Mouse (Mus musculus) urinary bladder, adult 18-20 months (tissue): Measurements from ENCODE around the gene Tns3.

Experiments
- DNase-seq, 2 experiments: peaks; one replicate each; pipeline ENCODE4 v3.0.0; 2022; ENCODE audit warnings: low spot score in 2 of 2, mixed read lengths in 2 of 2

Gene Tns3

DNA sequence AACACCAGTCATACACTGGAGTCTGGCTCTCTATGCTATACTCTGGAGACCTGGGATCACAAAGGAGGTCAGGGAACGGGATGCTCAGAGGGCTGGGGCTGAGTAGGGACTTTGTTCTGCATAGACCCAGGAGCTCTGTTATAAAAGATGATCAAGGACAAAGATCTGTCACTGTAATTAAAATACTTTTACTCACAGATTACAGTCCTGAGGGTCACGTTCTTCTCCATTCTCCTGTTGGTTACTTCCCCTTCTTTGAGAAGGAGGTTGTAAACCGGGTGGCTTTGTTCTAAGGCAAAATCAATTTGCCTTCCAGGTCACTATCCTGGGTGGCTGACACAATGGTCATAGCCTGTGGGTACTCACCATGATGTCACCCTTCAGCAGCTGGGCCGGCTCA lies 133.8 kb downstream of the Tns3 start:
- no peak for DNase-seq

GRCm38 (mm10) chr11:8530036-8530435 lies 134.3 kb downstream of the Tns3 start:
- no peak for DNase-seq

DNA sequence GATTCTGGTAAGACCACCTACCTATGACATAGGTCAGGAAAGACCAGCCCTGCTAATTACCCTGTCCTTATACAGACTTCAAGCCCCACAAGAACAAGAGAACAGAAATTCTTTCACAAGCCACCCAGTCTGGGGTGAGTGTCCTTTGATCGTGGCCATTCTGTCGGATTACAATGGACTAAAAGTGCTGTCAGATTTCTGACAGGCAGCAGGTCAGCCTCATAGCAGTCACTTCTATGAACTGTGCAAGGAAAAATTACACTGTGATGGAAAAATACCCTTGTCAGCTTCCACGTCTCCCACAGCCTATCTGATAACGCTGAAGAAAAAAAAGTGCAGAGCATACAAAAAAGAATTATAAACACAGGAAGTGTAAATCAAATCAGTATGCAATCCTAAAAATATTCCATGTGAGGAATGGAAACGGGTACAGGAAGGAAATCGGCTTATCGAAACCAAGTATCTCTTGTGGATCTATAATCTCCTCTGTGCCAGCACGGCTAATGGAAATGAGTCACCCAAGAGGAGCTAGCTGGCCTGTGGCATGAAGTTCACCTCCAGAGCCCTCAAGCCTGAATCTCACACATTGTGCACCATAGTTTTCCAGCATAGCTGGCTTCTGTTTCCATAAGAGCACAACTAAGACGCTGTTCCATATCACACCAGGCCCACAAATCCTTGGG lies 138.7 kb downstream of the Tns3 start:
- DNase-seq = no peak

DNA sequence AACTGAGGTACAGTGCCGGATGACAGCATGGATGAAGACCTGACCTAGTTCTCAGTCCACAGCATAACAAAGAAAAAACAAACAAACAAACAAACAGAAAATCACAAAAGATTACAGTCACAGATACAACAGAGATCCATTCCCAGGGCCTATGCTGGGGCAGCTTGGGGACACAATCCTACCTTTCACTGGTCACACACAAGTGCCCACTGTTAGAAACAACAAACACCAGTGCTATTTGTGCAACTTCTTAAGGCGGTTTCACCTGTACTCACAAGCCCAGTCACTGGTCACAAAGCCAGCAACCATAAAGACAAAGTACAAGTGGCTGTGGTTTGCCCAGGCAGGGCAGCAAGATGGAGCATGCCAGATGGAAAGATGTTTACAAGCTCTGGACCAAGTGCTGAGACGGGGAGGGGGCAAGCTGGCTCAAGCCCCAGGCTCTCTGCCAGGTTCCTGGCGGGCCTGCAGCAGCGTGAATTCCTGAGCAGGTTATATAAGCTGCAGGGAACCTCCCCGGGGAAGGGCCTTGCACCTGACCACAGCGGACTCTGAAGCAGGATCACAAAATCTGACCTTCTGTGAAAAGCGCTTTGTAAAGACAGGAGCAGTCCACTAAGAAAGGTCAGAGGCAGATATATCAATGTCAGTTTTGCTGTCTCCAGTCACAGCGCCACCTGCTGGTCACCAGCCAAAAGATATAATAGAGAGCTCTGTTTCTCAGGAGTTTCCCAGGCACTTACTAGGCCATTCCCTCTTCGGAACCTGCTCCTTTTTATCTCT lies 140.8 kb downstream of the Tns3 start:
- DNase-seq = peak; percentile 80 to 91

- DNase-seq = no peak
These were observed 150.7 kb downstream of the Tns3 start for GRCm38 (mm10) chr11:8513359-8514253.

- no peak for DNase-seq
These were observed 154.0 kb downstream of the Tns3 start for GRCm38 (mm10) chr11:8510294-8510693.

GRCm38 (mm10) chr11:8509614-8510013 lies 154.7 kb downstream of the Tns3 start:
- no peak for DNase-seq

DNA sequence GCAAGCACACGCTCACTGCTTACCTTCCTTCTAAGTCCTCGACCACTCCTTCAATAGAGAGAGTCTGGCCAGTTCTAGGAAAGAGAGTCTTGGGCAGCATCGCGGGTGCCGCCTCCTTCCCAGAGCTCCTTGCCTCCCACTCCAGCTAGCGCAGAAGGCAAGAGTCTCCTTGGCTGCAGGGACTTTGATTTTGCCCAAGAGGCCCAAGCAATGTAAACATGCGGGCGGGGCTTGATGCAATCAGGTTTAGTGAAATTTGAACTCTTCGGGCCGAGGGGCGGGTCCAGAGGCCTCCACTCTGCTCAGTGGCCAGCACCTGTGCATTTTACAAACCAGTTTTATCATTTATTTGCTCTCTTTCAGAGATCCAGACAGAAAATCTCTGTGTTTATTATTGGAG lies 160.6 kb downstream of the Tns3 start:
- peak; percentile 71 to 80 for DNase-seq

- no peak for DNase-seq
These were observed 163.5 kb downstream of the Tns3 start for GRCm38 (mm10) chr11:8500855-8501254.

GRCm38 (mm10) chr11:8497136-8497535 lies 167.2 kb downstream of the Tns3 start:
- DNase-seq = no peak

GRCm38 (mm10) chr11:8496686-8497085 lies 167.6 kb downstream of the Tns3 start:
- DNase-seq = no peak

DNA sequence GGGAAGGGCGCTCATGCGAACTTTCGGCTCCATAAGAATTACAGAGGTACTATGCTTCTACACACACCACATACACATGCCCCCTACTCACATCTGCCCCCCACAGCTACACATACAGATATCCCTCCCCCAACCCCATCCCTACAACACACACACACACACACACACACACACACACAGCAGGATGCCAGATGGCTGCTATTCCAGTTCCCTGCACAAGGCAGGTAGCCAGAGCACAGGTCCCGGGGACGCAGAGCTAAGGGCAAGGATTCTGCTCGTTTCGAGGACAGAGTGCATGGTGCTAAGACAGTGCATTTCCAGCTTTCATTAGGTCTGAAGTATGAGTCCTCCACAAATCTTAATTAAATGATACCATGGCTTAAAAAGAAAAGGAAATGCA lies 168.5 kb downstream of the Tns3 start:
- no peak for DNase-seq

- DNase-seq = no peak
These were observed 169.3 kb downstream of the Tns3 start for GRCm38 (mm10) chr11:8495036-8495435.

- DNase-seq = no peak
These were observed 170.3 kb downstream of the Tns3 start for GRCm38 (mm10) chr11:8493931-8494490.

GRCm38 (mm10) chr11:8492332-8492731 lies 172.0 kb downstream of the Tns3 start:
- no peak for DNase-seq

DNA sequence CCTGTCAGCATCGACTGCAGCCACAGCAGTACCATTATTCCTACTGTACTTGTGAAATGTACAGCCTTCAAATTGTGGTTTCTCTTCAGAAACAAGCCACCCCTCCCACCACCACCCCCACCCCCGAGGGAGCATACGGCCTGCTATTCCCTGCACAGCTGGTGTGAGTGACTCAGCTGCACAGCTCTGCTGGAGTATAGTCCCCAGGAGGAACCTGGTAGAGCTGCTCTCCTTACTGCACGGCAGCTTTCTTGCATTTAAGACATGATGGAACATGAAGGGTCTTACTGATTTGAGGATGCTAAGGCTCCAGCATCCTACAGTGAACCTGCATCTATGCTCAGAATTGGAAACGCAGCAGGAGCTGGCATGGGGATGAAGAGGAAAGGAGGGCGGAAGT lies 176.1 kb downstream of the Tns3 start:
- DNase-seq = no peak

GRCm38 (mm10) chr11:8486552-8486951 lies 177.8 kb downstream of the Tns3 start:
- DNase-seq = no peak

DNA sequence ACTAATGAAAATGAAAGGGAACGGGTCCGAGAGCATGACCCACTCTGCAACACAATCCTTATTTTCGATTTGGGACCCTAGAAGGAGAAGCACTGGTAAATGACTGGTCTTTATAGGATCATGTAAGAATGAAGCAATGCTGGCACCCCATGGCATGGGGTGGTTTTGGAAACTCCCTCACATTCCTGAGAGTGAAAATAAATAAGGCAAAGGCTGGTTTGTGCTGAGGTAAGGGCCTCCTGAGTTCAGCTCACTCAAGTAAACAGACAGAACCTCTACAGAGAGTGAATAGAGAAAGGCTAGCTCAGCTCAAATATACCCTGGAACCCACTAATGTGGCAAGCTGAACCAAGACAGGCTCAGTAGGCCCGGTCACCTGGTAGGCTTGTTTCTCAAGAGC lies 179.8 kb downstream of the Tns3 start:
- no peak for DNase-seq

DNA sequence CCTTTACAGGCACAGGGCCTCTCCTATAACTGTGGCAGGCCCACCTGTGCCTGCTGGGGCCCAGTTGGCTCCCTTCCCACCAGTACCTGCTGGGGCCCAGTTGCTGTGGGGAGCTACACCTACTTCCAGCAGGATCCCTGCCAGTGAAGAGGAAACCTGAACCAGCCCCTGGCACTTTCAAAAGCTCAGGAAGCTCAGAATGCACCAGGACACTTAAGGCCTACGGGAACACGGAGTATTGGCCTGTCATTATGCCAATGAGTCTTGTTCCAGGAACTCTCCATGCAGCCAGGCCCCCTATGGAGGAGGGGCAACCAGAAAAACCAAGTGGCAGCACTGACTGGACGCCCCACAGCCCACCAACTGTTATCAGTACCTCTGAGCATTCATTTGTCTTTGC lies 181.6 kb downstream of the Tns3 start:
- no peak for DNase-seq

DNA sequence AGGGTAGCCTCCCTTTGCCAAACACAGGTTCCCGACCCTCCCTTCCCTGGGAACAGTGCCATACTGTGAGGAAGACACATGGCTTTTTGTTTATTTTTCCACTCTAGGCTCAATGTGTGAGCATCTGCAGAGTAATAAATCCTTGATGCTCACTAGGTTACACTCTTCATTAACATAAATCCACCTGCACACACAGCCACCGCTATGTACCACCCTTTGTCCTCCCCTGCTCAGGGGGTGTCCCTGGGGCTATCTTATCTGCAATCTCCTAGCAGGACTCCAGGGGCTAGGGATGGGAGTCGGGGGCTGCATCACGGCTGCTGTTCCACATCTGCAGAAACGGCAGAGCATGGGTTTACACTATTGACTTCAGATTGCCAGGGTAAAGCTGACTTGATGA lies 182.4 kb downstream of the Tns3 start:
- DNase-seq = no peak

- DNase-seq = no peak
These were observed 182.8 kb downstream of the Tns3 start for GRCm38 (mm10) chr11:8481529-8481928.

DNA sequence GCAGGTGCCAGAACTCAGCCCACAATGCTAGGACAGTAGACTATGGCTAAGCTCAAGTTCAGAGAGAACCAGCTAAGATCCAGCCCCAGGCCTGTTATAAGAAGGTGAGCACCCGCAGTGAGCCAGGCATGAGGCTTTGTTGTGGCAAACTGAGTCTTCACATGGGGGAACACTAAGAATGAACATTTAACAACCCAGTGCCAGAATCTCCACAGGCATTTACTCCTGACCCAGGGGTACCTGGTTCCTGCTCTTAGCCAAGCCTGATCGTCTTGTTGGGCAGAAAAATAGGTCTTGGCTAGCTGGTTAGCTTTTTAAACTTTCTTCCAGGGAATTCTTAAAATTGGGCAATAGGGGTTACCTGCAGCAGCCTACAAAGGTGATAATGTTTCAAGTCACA lies 184.5 kb downstream of the Tns3 start:
- no peak for DNase-seq
